Mouse (Mus musculus) skeletal muscle tissue, adult 2 months (tissue): ENCODE measurements around the gene Fut11.

Source experiments
- DNase-seq: peaks from one replicate; pipeline ENCODE4 v3.0.0-alpha.2; 2012; ENCODE audit warnings: low read depth, low spot score

Gene Fut11

DNA sequence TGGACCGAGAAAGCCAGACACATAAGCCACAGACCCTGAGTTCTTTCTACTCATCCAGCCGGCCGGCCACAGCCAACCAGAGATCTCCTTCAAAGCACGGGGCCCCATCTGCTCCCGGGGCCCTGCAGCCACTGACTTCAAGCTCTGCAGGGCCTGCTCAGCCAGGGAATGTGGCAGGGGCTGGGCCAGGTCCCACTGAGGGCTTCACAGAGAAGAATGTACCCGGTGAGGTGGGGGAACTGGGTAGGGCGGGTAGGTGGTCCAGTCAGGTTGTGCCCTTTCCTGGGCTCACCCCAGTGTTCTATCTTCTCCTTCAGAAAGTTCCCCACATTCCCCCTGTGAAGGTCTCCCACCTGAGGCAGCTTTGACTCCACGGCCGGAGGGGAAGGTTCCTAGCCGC, 23.7 kb downstream of the Fut11 start:
- no peak for DNase-seq

DNA sequence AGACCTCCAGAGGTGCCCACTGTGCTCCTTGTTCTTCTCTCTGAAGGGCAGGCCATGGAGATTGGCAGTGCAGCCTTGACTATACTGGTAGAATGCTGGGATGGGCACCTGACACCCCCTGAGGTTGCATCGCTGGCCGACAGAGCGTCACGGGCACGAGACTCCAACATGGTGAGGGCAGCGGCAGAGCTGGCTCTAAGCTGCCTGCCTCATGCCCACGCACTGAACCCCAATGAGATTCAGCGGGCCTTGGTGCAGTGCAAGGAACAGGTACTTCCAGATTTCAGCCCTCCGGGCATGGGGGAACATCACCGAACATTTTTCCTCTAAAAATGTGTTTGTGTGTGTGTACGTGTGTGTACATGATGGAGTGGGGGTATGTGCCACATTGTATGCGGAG, 25.0 kb downstream of the Fut11 start:
- DNase-seq: no peak

DNA sequence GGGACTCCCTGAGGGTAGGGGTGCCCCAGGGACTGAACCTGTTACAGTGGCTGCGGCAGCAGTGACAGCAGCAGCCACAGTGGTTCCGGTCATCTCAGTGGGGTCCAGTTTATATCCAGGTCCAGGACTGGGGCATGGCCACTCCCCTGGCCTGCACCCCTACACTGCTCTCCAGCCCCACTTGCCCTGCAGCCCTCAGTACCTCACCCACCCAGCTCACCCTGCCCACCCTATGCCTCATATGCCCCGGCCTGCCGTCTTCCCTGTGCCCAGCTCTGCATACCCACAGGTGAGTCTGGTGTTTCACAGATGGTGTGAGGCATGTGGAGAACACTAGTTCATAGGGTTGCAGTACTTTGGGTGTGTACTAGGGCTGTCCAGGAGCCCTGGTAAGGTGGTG, 26.6 kb downstream of the Fut11 start:
- no peak for DNase-seq

DNA sequence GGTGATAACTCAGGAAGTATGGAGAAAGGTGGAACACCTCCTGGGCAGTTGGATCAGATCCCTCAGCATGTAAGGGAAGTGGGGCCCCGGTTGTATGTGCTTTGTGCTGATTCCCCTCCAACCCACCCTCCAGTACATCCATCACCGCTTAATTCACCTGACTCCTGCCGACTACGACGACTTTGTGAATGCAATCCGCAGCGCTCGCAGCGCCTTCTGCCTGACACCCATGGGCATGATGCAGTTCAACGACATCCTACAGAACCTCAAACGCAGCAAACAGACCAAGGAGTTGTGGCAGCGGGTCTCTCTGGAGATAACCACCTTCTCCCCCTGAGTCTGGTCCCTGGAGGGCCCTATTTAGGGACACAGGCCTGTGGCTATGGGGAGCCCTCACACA, 28.2 kb downstream of the Fut11 start:
- no peak for DNase-seq

DNA sequence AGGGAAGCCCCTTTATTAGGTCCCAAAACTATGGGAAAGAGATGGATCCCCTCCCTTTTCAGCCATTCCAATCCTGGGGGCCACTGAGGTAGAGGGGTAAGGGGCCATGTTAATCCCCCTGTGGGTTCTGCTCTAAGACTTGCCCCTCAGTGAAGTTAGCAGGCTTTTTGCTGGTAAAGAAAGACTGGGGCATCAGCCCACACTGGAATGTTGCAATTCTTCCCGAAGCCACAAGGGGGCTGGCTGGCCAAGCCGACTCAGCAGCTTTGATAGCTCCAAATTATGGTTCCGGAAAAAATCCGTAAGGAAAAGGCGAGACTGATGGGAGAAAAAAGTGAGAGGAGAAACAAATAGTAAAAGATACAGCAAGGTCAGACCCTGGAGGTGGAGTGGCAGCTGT, 29.3 kb downstream of the Fut11 start:
- no peak for DNase-seq

DNA sequence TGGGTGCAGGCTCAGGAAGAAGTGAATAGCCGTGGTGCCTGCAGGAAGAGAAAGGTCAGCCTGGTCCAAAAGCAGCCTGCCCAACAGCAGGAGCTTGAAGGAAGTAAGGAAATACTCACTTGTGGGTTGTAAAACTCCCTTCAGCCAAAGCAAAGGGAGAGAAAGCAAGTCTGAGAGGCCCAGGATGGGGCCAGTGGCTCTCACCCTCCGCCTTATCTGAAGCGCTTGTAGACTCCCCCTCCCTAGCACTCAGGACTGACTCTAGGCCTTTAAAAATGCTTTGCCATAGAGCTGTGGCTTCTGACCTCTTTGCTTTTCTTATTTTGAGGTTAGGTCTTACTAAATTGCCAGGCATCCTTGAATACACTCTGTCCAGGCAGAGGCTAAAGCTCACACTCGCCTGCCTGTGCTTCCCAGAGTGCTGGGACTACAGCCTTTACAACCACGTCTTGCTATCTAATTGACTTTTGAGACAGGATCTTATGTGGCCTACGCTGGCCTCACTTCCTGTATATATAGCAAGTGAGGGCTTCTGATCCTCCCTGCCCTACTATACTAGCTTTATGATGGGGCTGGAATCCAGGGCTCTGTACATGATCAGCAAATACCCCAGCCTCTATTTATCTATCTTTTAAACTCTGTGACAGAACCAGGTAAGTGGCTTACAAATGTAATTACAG, 31.0 kb downstream of the Fut11 start:
- no peak for DNase-seq

DNA sequence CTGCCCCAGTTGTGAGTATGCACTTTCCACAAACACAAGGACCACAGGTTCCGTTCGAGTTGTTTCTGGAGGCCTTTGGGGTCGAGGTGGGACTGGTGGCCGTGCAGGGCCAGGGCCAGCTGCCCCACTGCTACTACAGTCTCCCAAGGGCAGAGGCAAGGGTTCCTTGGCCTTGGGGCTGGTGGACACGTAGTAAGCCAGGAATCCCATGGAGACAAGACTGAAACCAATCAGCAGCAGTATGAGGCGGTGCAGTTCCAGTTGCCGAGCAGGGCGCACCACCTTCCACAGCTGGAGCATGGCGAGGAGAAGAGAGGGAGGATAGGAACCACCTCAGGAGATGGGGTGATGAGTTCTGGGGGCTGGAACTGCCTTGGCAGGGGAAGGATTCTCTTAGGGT, 35.1 kb downstream of the Fut11 start:
- DNase-seq: no peak

DNA sequence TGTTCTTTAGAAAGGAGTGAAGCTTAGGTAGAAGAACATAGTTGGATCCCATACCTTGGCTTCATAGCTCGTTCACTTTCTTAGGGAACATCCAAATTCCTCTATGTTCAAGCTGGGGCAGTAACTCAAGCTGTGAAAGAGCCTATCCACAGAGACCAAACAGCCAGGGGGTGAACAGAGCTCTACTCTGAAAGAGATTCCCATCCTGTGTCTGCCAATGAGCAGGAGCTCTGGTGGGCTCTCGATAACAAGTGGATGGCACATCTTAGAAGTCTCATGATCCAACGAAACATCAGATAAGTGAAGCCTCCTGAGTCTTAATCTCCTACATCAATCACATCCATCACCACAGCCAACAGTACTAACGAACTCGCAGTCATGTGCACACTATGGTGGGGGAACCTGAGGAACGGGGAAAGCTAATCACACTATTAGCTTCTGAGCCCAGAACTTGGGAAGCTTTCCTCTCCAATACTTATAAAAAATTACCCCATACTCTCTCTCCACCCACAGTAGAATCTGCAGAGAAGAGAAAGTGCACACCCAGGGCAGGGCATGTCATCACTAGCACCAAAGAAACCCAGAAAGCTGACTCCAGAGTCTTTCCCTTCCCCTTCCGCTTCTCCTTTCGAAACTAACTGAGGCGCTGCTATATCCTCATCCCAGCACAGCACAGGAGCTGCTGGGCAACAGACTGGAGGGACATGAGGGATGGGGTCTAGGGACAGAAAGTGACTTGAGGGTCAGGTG, 36.3 kb downstream of the Fut11 start:
- DNase-seq: no peak

DNA sequence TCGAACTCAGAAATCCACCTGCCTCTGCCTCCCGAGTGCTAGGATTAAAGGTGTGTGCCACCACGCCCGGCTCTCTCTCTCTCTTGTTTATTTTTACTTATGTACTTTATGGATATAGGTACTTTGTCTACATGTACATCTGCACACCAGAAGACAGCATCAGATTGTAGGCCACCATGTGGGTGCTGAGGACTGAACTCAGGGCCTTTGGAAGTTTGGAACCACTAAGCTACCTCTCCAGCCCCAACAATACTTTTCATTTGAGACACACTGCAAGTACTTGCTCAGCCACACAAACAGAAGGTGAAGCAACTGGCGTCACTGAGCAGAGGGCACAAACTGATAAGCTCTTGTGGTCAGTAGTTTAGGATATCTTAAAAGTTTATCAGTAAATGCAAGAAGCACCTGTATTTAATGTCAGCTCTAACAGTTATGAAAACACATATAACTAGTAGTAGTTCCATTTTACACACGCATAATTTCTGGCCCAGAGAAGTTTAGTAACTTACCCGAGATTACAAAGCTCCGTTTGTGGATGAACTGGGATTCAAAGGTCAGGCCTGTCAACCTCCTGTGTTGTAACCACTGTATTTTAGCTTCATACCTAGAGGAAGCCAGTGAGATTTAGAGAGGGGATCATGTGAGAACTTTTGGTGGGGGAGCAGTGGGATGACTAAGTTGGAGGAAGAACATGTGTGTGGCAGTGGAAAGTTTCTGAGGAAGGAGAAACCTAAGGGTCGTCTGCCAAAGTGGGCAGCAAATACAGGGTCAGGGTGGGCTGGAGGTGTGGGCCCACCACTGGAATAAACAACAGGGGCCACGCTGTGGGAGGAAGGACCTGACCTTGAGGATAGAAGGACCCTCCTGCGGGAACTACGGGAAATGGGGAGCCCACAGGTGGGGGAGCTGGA, 38.5 kb downstream of the Fut11 start:
- DNase-seq: no peak

DNA sequence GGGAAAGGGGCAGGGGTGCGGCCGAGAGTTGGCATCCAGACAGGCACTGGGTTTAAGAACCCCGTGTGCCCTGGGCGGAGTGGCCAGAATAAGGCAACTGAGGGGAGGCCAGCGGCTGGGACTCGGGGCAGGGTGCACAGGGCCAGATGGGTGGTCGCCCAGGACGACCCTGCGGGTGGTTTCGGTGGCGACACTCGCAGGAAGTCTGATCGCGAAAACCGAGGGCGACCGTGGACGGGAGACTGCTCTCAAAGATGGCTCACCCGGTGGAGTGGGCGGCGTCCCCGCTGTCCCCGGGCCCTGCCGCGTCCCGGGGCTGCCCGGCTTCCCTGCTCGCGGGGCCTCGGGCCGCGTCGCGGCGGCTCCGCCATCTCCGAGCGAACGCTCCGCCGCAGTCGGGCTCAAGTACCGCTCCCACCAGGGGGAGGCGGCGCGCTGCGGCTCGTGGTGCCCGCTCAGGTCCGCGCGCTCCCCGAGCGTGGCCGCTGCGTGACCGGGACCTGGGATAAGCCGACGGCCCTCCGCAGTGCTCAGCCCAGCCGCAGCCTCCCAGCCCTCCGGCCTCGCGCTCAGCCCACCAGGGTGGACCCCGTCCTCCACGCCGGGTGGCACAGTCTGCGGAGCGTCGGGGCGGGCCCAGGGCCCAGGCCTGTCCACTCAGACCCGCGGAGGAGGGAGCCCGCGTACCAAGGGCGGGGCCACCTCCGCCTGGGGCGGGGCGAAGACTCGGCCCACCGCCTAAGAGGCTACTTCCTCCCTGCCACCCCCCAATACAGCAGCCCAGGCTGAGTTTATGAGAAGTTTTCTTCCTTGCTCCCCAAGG, 39.4 kb downstream of the Fut11 start, which contains the start of gene Ndst2:
TSS of gene Ndst2 (minus strand) at position 611 of the 823 bp plus-strand sequence.
- DNase-seq: peak; percentile 85

DNA sequence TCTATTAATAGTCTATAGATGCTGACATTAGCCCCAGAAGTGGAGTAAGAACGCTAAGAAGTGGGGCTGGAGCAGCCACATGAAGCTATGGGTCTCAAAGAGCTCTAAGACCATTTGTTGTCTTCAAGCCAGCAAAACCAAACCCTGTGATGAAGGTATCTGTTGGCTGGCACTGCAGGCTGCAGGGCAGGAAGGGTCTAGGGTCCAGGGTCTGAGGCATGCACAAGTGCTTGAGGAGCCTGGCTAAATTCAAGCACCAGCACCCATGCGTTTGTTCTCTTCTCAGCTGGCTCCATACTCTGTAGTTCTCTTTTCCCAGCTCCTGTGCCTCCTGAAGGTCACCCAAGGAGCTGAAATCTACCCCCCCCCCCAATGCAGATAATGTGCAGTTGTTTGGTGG, 40.3 kb downstream of the Fut11 start:
- DNase-seq: no peak

DNA sequence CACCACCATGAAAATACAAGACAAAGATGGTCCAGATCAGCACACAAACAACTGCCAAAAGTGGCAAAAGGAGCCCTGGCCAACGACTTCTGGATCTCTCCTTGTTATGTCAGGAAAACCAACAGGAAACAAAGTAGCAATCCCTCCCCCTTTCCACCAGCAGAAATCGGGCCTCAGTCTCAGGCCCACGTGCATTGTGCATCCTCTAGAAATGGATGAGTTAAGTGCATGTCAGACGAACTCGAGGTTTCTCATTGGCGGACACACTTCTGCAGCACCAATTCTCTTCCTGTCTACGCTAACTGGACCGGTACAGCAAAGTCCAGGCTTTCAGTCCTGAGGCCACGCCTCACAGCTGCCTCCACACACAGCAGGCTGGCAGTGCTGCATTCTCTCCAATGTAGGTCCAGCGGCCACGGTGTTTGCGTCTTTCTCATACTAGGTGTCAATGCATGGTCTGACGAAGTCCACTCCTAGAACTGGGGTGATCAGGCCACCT, 41.2 kb downstream of the Fut11 start:
- no peak for DNase-seq

DNA sequence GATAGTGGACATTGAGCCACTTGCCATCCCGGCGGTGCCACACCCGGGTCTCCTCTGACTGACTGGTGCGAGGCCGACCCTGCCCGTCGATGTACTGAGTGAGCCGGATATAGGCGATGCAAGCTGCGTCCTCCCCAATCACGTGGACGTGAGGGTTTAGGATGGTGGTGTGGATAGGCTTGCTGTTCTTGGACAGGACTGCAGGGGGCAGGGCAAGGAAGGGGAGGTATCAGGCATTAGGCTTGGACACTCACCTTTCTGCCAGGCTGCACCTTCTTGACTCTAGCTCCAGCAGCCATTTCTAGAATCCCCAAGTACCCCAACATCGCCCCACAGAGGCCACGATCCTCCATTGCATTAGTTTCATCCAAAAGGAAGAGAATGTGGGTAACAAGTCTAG, 42.5 kb downstream of the Fut11 start:
- no peak for DNase-seq

DNA sequence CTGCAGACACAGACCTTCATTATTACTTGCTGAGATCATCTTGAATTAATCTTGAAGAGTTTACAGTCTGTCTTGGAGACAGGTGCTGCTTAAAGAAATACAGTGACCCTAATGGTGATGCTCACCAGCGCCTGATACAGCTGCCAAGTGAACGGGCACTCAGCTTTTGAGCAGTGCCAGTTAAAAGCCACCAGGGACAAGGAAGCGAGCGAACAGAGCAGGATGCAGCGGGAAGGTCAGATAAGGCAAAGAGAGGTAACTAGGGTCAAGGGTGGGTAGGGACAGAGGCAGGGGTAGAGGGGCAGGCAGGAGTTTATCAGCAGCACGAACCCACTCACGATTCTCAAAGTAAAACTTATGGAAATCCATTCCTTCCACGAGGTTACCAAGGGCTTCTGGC, 43.7 kb downstream of the Fut11 start:
- DNase-seq: no peak

DNA sequence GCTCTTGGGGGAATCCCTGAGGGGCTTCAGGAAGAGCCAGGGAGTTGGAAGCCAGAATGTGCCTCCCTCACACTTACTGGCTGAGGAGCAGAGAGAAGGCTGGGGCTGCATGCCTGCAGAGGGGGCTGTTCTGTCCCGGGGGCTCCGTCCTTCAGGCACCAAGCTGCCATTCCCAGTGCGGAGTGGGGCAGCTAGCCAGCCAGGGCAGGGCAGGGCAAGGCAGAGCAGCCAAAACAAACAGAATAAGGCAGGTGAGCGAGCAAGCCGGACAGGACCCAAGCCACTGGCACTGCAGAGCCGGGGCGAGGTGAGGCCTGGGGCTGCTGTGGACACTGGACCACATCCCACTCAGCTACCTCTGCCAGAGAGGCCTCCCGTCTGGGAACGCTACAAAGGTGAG, 46.5 kb downstream of the Fut11 start:
- DNase-seq: no peak

DNA sequence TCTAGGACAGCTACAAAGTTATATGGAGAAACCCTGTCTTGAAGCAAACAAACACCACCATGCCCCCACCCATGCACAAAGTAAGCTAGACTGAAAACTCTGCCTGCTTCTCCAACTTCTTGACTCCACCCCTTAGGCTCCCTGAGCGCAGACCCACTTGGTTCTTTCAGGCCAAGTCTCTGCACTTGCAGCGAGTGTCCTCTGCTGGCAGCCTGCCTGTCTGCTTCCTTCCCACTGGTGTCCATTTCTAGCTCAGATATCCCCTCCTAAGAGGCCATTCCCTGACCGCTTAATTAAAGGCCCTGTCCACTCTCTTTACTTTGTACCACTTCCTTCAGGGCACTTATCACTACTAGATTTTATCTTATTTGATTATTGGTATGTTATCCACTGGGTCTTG, 48.8 kb downstream of the Fut11 start:
- DNase-seq: no peak

DNA sequence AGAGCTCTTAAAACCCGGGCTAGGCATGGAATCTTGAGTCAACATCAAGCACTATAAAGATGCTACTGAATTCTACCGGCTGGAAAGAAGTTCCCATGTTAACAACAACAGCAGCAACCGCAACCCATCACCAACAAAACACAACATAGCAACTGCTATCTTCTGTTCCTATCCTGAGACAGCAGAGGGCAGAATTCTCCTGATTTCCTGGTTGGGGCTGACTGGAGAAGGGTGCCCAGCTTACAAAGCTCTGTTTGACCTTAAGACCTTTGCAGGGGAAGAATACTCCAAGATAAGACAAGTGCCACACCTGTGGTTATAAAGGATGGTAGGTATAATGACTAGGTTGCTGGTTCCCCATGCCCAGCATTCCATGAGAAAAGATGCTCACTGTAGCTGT, 52.2 kb downstream of the Fut11 start:
- no peak for DNase-seq

DNA sequence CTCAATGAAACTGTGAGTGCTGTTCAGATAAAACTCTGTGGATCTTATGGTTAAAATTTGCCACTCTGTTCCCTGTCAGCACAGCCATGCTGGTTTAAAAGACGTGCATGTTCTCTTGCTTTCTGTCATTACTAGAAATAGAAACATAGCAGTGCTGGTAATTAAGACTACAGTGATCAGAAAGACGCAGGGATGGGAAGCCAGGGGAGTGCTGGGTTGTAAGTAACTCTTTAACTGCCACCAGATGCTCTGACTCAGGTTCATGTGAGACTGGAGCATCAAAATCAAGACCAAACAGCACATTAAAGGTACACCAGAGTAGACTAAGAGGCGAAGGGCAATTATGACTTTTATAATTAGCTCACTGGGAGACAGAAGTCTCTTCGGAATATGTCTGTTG, 53.6 kb downstream of the Fut11 start:
- no peak for DNase-seq

DNA sequence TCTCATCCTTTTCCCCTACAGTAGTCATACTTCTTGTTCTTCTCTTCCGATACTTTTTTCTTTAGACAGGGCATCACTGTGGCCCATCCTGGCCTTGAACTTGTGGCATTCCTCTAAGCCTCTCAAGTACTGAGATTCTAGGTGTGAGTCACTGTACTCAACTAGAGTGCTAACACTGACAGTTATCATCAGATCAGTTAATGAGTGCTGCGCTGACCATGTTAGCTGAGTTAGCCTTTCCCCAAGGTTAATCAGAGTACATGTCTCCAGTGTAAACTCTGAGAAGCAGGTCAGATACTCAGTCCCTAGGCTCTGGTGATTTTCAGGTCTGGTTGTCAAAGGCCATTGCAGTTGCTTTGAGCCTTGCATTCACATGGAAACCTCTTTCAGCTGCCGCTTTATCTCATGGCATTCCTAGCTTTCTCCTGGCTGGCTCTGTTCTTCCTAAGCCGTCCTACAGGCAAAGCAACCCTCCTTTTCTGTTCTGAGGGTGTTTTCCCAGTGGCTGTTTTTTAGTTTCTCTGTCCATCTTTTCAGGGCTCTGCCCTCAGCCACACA, 54.8 kb downstream of the Fut11 start:
- DNase-seq: no peak

DNA sequence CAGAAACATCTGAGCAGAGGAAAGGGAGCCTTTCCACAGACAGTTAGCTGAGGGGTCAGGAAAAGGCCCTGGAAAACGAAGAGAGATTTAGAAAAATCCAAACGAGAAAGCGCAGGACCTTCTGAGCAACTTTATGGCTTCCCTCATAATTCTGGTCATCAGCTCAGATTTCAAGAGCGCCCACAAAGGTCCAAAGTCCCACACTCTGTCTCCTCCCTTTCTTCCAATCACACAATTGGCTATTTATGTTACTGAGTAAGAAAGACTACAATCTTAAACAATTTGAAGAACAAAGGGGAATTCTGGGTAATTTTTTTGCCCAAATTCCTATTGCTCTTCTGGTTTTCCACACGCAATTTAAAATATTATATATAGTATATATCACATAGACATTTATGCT, 55.7 kb downstream of the Fut11 start:
- DNase-seq: no peak
